ENCODE assay signal across 29 mouse cellular contexts in the genomic region with DNA sequence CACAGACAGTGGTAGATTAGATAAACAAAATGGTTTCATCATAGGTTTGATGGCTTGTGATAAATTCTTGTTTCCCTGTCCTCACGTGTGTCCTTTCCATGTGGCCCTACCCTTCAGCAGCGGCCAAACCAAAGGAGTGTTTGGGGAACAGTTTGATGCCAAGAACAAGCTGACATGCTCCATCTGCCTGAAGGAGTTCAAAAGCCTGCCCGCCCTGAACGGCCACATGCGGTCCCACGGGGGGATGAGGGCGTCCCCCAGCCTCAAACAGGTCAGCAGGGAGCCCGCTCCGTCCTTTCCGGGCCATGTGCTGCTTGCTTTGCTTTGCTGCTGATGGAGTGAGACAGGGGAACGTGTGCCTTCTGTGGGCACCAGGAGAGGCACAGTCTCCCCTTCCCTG.
"Had no signal": no experiment of that assay in that cellular context is flagged by ENCODE, and none has a peak within 500 bp of the region (broad histone marks: within the 10 kb centered on the region; RNA-seq: fewer than 3 reads in every experiment).

No protein-coding gene starts in this region.

- DNase-seq: heart, postnatal 14 days; heart, postnatal 36 days; heart, postnatal 4 days; kidney, adult 11 months; kidney, adult 18-20 months; kidney, adult 2 months; kidney, adult 8-10 months; kidney, adult 9 months; kidney, postnatal 10 days; kidney, postnatal 14 days; kidney, postnatal 25 days; kidney, postnatal 36 days; kidney, postnatal 4 days; layer of hippocampus, adult 9-11 months; layer of hippocampus, postnatal 36 days had no signal

- H3K9ac ChIP-seq: heart, embryonic 12.5 days; heart, embryonic 13.5 days; heart, embryonic 15.5 days; hindbrain, embryonic 12.5 days; hindbrain, embryonic 13.5 days; hindbrain, embryonic 14.5 days; hindbrain, embryonic 15.5 days; intestine, embryonic 15.5 days; kidney, embryonic 15.5 days had no signal

- H3K4me1 ChIP-seq: heart, embryonic 15.5 days; hindbrain, embryonic 12.5 days; hindbrain, embryonic 13.5 days; hindbrain, embryonic 15.5 days; intestine, embryonic 15.5 days had no signal

- H3K4me3 ChIP-seq: heart, embryonic 12.5 days; heart, embryonic 13.5 days; heart, embryonic 15.5 days; hindbrain, embryonic 10.5 days; hindbrain, embryonic 12.5 days; hindbrain, embryonic 13.5 days; hindbrain, embryonic 15.5 days; intestine, embryonic 15.5 days; kidney, embryonic 15.5 days; layer of hippocampus, adult 2 months; left cerebral cortex, adult 2 months had no signal

- H3K27ac ChIP-seq: heart, embryonic 13.5 days; heart, embryonic 15.5 days; hindbrain, embryonic 10.5 days; hindbrain, embryonic 12.5 days; hindbrain, embryonic 13.5 days; hindbrain, embryonic 14.5 days; hindbrain, embryonic 15.5 days; hindbrain, postnatal 0 days; intestine, embryonic 15.5 days; kidney, embryonic 15.5 days; kidney, postnatal 0 days; layer of hippocampus, adult 2 months; left cerebral cortex, adult 2 months had no signal

- H3K9me3 ChIP-seq: heart, embryonic 12.5 days; heart, embryonic 13.5 days; heart, embryonic 15.5 days; hindbrain, embryonic 10.5 days; hindbrain, embryonic 12.5 days; hindbrain, embryonic 13.5 days; hindbrain, embryonic 15.5 days; intestine, embryonic 15.5 days; kidney, embryonic 15.5 days had no signal

- H3K27me3 ChIP-seq: heart, embryonic 12.5 days; heart, embryonic 13.5 days; heart, embryonic 15.5 days; hindbrain, embryonic 12.5 days; hindbrain, embryonic 13.5 days; hindbrain, embryonic 15.5 days; intestine, embryonic 15.5 days; kidney, embryonic 15.5 days had no signal
